Comparison of ENCODE assay signal across 8 mouse cellular contexts in genomic region chr2:31950058-31950871, GRCm38 (mm10). TPM values are rescaled to one million over a fixed set of nuclear protein-coding genes. Genes with fewer than 3 reads are reported as not detected.
A peak's percentile ranks its signal among the peaks of the same experiment; 100 is the strongest.
DNase-seq lines count a peak whose midpoint lies in the region; ATAC-seq and TF ChIP-seq lines count a peak whose summit lies in the region.

TSS of gene Aif1l (plus strand) at chr2:31950139.

- H3K79me2 ChIP-seq in CH12.LX (replicated peaks; ENCODE audit: control insufficient read depth, extremely low read depth, insufficient read depth, poor library complexity, severe bottlenecking): no peaks in the 10 kb centered on the region

- no peak for TF ChIP-seq EP300 in CH12.LX (IDR thresholded peaks at IDR 0.05; ENCODE audit: low read length)

- H3K4me3 ChIP-seq in CH12.LX (replicated peaks in 1 of 3; ENCODE audit: low read depth in 2 of 3, low read length in 2 of 3, poor library complexity in 1 of 3): peak within 1 kb of the TSS in 1 of 3 experiments; percentile 38
- H3K4me3 ChIP-seq in forebrain, embryonic 11.5 days (ENCODE audit: low read depth, low read length): peak within 1 kb of the TSS; percentile 76

- H3K9me3 ChIP-seq in CH12.LX (replicated peaks; ENCODE audit: low read length): no peaks in the 10 kb centered on the region
- H3K9me3 ChIP-seq in forebrain, embryonic 11.5 days (ENCODE audit: control insufficient read depth, low read length): no peaks in the 10 kb centered on the region

- H3K27ac ChIP-seq in CH12.LX (ENCODE audit: insufficient read depth, low read depth): no peak within 1 kb of the TSS
- no peak within 1 kb of the TSS for H3K27ac ChIP-seq in forebrain, embryonic 11.5 days (ENCODE audit: low read depth, low read length)

- H3K27me3 ChIP-seq in CH12.LX (replicated peaks): peaks cover 93% of the 10 kb centered on the region
- H3K27me3 ChIP-seq in forebrain, embryonic 11.5 days (ENCODE audit: control insufficient read depth, insufficient read depth, low read length): no peaks in the 10 kb centered on the region

- no peak for TF ChIP-seq POLR2A in CH12.LX (IDR thresholded peaks at IDR 0.05; ENCODE audit: low read depth, low read length)

- ATAC-seq in forebrain, embryonic 11.5 days (replicated peaks; ENCODE audit: low FRiP score): peak; percentile 84
- peak; percentile 50; the same call in 1 of the 2 replicates for ATAC-seq in megakaryocyte-erythroid progenitor cell, adult 5-6 weeks (replicated peaks; ENCODE audit: low FRiP score, low TSS enrichment, poor library complexity, severe bottlenecking)

- H3K36me3 ChIP-seq in CH12.LX (replicated peaks in 1 of 2; ENCODE audit: control insufficient read depth in 1 of 2, insufficient read depth in 1 of 2, low read length in 1 of 2): no peaks in the 10 kb centered on the region
- H3K36me3 ChIP-seq in forebrain, embryonic 11.5 days (ENCODE audit: control insufficient read depth, insufficient read depth, low read length): no peaks in the 10 kb centered on the region; the same call in 1 of the 2 replicates

- in situ Hi-C loops in CH12.LX (cut with MboI; ENCODE audit: low pct_ligation_motif_present, low pct_unique_long_range_greater_than_20kb, low sequenced_read_pairs): no loop called here

- dilution Hi-C loops in CH12.LX (cut with MboI; ENCODE audit: extremely low pct_ligation_motif_present, extremely low pct_unique_long_range_greater_than_20kb, low sequenced_read_pairs): no loop called here

- no peak for TF ChIP-seq RAD21 in CH12.LX (IDR thresholded peaks at IDR 0.05; ENCODE audit: low read depth, low read length)

- DNase-seq in CH12.LX (ENCODE audit: extremely low read depth): no peak
- DNase-seq in adrenal gland, adult (ENCODE audit: inconsistent age in 2 of 2, low spot score in 1 of 2): peak; percentile 76 to 81
- DNase-seq in forebrain, embryonic 11.5 days (ENCODE audit: low spot score): peak; percentile 93
- DNase-seq in heart, postnatal 36 days: peak; percentile 57 to 61
- DNase-seq in left cerebral cortex, postnatal 4 days: peak; percentile 76
- DNase-seq in right cerebral cortex, postnatal 14 days: peak; percentile 48
- no peak for DNase-seq in adipocyte (ENCODE audit: low spot score)

- H3K9ac ChIP-seq in CH12.LX (ENCODE audit: insufficient read depth, low read depth): no peak within 1 kb of the TSS
- peak within 1 kb of the TSS; percentile 88 for H3K9ac ChIP-seq in forebrain, embryonic 11.5 days (ENCODE audit: low read length)

- H3K4me2 ChIP-seq in CH12.LX (ENCODE audit: insufficient read depth, low read depth, poor library complexity, severe bottlenecking): peak within 1 kb of the TSS; percentile 68
- H3K4me2 ChIP-seq in forebrain, embryonic 11.5 days (ENCODE audit: low read depth, low read length, severe bottlenecking): peak within 1 kb of the TSS; percentile 94

- peaks cover 5 to 6% of the 10 kb centered on the region in 2 experiments; a peak in 3 of 4 replicates for H3K4me1 ChIP-seq in CH12.LX (ENCODE audit: control insufficient read depth in 1 of 2, insufficient read depth in 2 of 2)
- H3K4me1 ChIP-seq in forebrain, embryonic 11.5 days (replicated peaks; ENCODE audit: control insufficient read depth, insufficient read depth, low read length): peaks cover 6% of the 10 kb centered on the region; the same call in 1 of the 2 replicates

- WGBS in forebrain, embryonic 11.5 days: under 1% methylated on average over 66 of the region's 66 CpGs

- TF ChIP-seq CTCF in CH12.LX (conservative IDR thresholded peaks at IDR 0.05 in 1 of 2, IDR thresholded peaks at IDR 0.05 in 1 of 2; ENCODE audit: low read depth in 2 of 2, low read length in 2 of 2): no peak; a peak in 1 of 4 replicates

- intact Hi-C loops in heart, postnatal 36 days (cut with DNase I): no loop called here
- intact Hi-C loops in left cerebral cortex, postnatal 4 days (cut with DNase I): no loop called here

TF ChIP-seq in CH12.LX, 34 proteins besides CTCF, POLR2A, EP300 and RAD21:
- TF ChIP-seq ZNF384 (IDR thresholded peaks at IDR 0.05; ENCODE audit: low read depth, low read length): no peak
- TF ChIP-seq MAFK (IDR thresholded peaks at IDR 0.05; ENCODE audit: insufficient replicate concordance, low read length): no peak
- no peak for TF ChIP-seq MAX (IDR thresholded peaks at IDR 0.05; ENCODE audit: low read length)
- TF ChIP-seq USF2 (conservative IDR thresholded peaks at IDR 0.05; ENCODE audit: low read depth, low read length): no peak
- TF ChIP-seq JUN (IDR thresholded peaks at IDR 0.05; ENCODE audit: insufficient read depth, low read depth, low read length): no peak
- no peak for TF ChIP-seq ZKSCAN1 (IDR thresholded peaks at IDR 0.05; ENCODE audit: borderline replicate concordance, low read depth, low read length)
- no peak for TF ChIP-seq NELFE (IDR thresholded peaks at IDR 0.05; ENCODE audit: low read depth, low read length)
- TF ChIP-seq ELF1 (IDR thresholded peaks at IDR 0.05; ENCODE audit: low read depth, low read length): no peak
- no peak; the same call in 1 of the 2 replicates for TF ChIP-seq SMC3 (IDR thresholded peaks at IDR 0.05; ENCODE audit: low read depth, low read length)
- no peak for TF ChIP-seq KAT2A (IDR thresholded peaks at IDR 0.05; ENCODE audit: insufficient replicate concordance, low read length)
- TF ChIP-seq PAX5 (IDR thresholded peaks at IDR 0.05; ENCODE audit: low read length): no peak
- TF ChIP-seq IRF4 (IDR thresholded peaks at IDR 0.05; ENCODE audit: low read depth, low read length): no peak
- TF ChIP-seq NRF1 (IDR thresholded peaks at IDR 0.05; ENCODE audit: low read depth, low read length): no peak
- TF ChIP-seq MXI1 (IDR thresholded peaks at IDR 0.05; ENCODE audit: low read depth, low read length): no peak
- no peak for TF ChIP-seq TBP (conservative IDR thresholded peaks at IDR 0.05; ENCODE audit: low read depth, low read length)
- no peak for TF ChIP-seq JUND (conservative IDR thresholded peaks at IDR 0.05; ENCODE audit: low read depth, low read length)
- TF ChIP-seq GABPA (IDR thresholded peaks at IDR 0.05; ENCODE audit: insufficient replicate concordance, low read depth, low read length): no peak
- no peak for TF ChIP-seq UBTF (IDR thresholded peaks at IDR 0.05; ENCODE audit: low read depth, low read length)

RNA-seq across cellular contexts. Expression of gene Aif1l, which starts in this region (rescaled TPM):
- 0.81 and 2.1 TPM in 2 replicates for total RNA-seq in CH12.LX (2012; rRNA removed)
- total RNA-seq in CH12.LX (2014; rRNA removed): 0.07 TPM in 1 of 2 replicates, not detected in the other
- polyA plus RNA-seq in CH12.LX (2012; ENCODE audit: insufficient read length, low read depth): 0.08 and 0.11 TPM in 2 replicates
- 78.3 and 79.6 TPM in 2 replicates for polyA plus RNA-seq in forebrain, embryonic 11.5 days (2014; fragmentation: Nextera tagmentation; extraction: Ambion mirVana)
- 1 to 10 TPM; 1.6 to 3.2 TPM for total RNA-seq in heart, postnatal 36 days (2021)
- 10 to 100 TPM; 10.5 to 14.1 TPM for total RNA-seq in left cerebral cortex, postnatal 4 days (2021)
- 5.2 TPM in 1 of 2 replicates, not detected in the other for total RNA-seq in megakaryocyte-erythroid progenitor cell, adult 5-6 weeks (2014; fragmentation: Nextera tagmentation)
- total RNA-seq in megakaryocyte-erythroid progenitor cell, adult 5-6 weeks (2017): not detected in 2 replicates

Comparison
In these comparisons a context has a peak if more than half of its experiments do, and no peak if none do; other contexts are left out.
1. RNA of gene Aif1l (polyA plus RNA-seq): 78.3 to 79.6 TPM in forebrain, embryonic 11.5 days; 0.08 to 0.11 TPM in CH12.LX; every median in the first group is over 10 times any median in the second.
2. DNase-seq: peak in adrenal gland, adult (2 of 2), forebrain, embryonic 11.5 days (single experiment), heart, postnatal 36 days (2 of 2), left cerebral cortex, postnatal 4 days (single experiment) and right cerebral cortex, postnatal 14 days (single experiment); none in CH12.LX (single experiment) and adipocyte (single experiment).